Mouse (Mus musculus): Measurements from ENCODE around the gene Hoxc4. TPM values are rescaled to one million over a fixed set of nuclear protein-coding genes. Genes with fewer than 3 reads are reported as not detected.

Hoxc4 gene
- polyA plus RNA-seq, 1 experiment from 2014 or later: not detected

DNA sequence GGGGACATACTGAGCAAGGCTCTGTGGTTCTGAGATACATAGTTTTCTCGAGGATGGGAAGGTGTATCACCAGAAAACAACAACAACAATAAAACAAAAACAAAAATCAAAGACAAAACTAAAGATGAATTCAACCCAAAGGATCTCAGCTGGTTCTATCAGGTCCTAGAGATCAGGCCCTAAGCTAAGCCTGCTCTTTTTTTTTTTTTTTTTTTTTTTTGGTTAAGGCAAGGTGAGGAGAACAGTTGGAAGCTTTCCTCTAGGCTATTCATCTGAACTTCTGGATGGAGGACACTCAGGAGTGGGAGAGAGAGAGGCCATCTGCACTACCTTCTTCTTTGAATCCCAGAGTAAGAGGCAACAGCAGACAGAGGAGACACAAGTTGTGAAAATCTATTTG, 18.8 kb downstream of the Hoxc4 start:
- no peaks in the 10 kb centered on the region for H3K4me1 ChIP-seq
- no peak overlapping the region for H3K4me2 ChIP-seq
- WGBS: 9% methylated on average over 1 of the region's 1 CpGs
- no peak overlapping the region for H3K4me3 ChIP-seq
- H3K27ac ChIP-seq: no peak overlapping the region
- peaks cover 98% of the 10 kb centered on the region for H3K27me3 ChIP-seq (replicated peaks)
- no peak overlapping the region for H3K9ac ChIP-seq
- H3K9me3 ChIP-seq: no peaks in the 10 kb centered on the region
- no peak for ATAC-seq (replicated peaks)
- no peaks in the 10 kb centered on the region for H3K36me3 ChIP-seq (replicated peaks)

DNA sequence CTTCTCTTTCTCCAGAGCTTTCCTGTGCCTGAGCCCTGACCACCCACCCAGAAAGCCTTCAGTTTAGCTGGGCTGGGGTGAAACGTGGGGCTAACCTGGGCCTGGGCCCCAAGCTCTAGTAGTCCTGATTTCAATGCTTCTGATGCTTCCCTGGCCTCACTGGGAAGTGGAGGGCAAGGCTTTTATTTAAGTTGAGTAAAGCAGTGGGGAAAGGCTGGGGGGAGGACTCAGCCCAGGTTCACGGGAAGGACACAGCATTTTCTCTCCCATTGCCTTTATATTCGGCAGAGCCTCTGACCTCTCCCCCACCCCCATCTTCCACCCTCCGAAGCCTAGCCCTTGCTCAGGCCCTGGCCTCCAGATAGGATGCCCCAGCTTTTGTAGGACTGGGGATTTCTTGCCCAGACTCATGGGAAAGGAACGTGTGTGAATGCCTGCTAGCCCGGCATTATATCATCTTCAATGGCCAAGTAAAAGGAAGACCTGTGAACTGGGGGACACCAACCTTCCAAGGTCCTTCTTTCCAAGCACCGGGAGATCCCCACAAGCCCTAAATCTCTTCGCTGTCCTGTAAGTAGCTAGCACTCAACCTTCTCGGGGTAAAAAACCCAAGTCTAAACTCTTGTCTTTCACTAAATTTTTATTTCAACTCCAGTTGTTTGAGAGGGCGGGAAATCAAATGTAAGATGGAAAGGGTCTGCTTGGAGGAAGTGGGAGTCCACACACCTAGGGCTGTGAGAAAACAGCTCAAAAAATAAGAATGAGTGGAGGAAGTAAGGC, 20.2 kb downstream of the Hoxc4 start:
- Histone ChIP-seq H3K9me3 (no peaks in the 10 kb centered on the region), H3K9ac (no peak overlapping the region), H3K4me2 (no peak overlapping the region), H3K27me3 (replicated peaks) (peaks cover 100% of the 10 kb centered on the region), H3K4me1 (no peaks in the 10 kb centered on the region), H3K27ac (no peak overlapping the region), H3K36me3 (replicated peaks) (no peaks in the 10 kb centered on the region), H3K4me3 (no peak overlapping the region)
- WGBS: 8% methylated on average over 10 of the region's 10 CpGs
- no peak for ATAC-seq (replicated peaks)

DNA sequence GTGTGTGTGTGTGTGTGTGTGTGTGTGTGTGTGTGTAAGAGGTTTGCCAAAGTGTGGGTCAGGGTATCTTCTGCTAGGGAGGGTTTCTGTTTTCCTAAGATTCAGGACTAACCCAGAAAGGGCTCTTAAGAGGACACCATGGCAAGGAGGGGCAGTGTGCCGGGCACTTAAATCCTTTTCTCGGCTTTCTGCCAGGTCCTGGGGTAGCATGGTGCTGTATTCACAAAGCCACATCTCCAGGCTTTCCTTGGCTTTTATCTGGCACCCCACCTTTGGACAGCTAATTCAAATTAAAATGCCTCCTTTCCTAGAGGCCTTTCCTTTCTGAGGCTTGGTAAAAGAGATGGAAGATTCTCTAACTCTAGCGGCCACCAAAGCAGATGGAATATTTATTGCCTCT, 20.9 kb downstream of the Hoxc4 start:
- Histone ChIP-seq H3K4me1 (no peaks in the 10 kb centered on the region), H3K4me2 (no peak overlapping the region), H3K27ac (no peak overlapping the region), H3K4me3 (no peak overlapping the region), H3K27me3 (replicated peaks) (peaks cover 100% of the 10 kb centered on the region), H3K36me3 (replicated peaks) (no peaks in the 10 kb centered on the region), H3K9ac (no peak overlapping the region), H3K9me3 (no peaks in the 10 kb centered on the region)
- ATAC-seq (replicated peaks): no peak
- 2% methylated on average over 3 of the region's 3 CpGs for WGBS

DNA sequence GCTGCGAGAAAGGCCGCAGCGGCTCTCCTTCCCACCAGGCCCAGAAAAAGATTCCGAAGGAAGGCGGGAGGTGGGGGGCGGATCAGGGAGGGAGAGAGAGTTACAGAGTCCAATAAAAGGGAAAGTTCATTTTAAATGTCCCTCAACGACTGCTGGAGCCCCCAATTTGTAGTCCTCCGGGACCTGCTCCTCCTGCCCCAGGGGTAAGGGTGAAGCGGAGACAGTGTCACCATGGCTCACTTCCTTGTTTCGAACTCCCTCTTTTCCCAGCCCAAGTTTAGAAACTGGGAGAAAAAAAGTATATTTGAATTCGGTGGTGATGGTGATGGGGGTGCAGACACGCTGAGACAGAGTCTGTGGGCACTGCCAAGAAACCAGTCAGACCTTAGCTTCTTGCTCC, 21.9 kb downstream of the Hoxc4 start:
- Histone ChIP-seq H3K27ac (no peak overlapping the region), H3K4me1 (no peaks in the 10 kb centered on the region), H3K9ac (no peak overlapping the region), H3K36me3 (replicated peaks) (no peaks in the 10 kb centered on the region), H3K9me3 (no peaks in the 10 kb centered on the region), H3K4me3 (no peak overlapping the region), H3K4me2 (no peak overlapping the region), H3K27me3 (replicated peaks) (peaks cover 99% of the 10 kb centered on the region)
- no peak for ATAC-seq (replicated peaks)
- WGBS: under 1% methylated on average over 12 of the region's 12 CpGs

DNA sequence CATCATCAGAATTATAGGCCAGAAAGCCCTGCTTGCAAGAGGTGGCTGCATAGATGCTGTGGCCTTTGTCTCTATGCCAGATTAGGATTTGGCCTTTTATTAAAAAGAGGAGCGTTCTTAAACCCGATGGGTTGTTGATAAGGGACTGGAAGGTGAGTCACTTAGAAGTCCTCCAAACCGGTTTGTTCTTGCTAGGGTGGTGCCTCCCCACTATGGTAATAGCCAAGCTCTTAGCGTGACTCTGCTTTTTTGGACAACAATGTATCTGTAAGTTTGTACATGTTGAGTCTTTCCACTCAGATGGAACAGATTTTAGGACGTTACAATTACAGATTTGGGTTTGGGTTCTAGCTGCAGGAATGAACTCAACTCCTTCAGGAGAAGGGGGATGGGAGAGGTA, 22.9 kb downstream of the Hoxc4 start:
- Histone ChIP-seq H3K4me1 (no peaks in the 10 kb centered on the region), H3K27me3 (replicated peaks) (peaks cover 97% of the 10 kb centered on the region), H3K4me3 (no peak overlapping the region), H3K27ac (no peak overlapping the region), H3K36me3 (replicated peaks) (no peaks in the 10 kb centered on the region), H3K9ac (no peak overlapping the region), H3K4me2 (no peak overlapping the region), H3K9me3 (no peaks in the 10 kb centered on the region)
- WGBS: 14% methylated on average over 5 of the region's 5 CpGs
- ATAC-seq (replicated peaks): no peak

DNA sequence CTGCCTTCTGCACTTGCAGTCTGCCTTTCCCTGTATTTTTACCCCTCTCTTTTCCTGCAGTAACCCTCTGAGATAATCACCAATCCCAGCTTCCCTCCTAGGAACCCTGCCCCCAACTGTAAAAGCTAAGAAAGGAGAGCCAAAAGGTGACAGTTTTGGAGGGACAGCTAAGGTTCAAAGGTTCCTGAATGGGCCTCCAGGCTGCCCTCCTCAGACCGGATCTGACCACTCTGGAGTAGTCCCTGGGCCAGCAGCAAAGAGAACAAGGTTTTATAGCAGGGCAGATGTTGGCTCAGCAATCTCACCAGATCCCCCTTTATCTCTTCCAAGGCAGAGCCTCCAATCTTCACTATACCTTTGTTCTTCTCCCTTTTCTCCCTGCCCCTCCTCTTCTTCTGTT, 23.5 kb downstream of the Hoxc4 start:
- ATAC-seq (replicated peaks): no peak
- WGBS: 7% methylated on average over 1 of the region's 1 CpGs
- Histone ChIP-seq H3K36me3 (replicated peaks) (no peaks in the 10 kb centered on the region), H3K27me3 (replicated peaks) (peaks cover 96% of the 10 kb centered on the region), H3K4me1 (no peaks in the 10 kb centered on the region), H3K27ac (no peak overlapping the region), H3K9ac (no peak overlapping the region), H3K4me3 (no peak overlapping the region), H3K9me3 (no peaks in the 10 kb centered on the region), H3K4me2 (no peak overlapping the region)

DNA sequence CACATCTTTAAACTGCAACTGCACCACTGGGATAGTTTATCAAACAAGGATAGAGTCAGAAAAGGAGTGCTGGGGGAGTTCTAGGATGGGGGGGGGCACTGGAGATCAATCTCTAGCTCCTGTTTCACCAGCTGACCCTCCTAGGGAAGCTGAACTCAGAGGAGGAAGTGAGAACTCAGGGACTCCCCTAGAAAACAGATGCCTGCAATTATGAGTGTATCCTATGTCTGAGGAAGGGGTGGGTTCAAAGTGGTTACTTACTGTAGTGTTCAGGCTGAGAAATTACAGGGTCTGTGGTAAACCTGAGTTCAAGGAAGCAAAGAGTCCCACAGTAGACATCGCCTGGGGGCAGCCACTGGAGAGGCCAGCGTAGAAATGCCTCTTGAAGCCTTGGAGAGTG, 32.9 kb downstream of the Hoxc4 start:
- no peaks in the 10 kb centered on the region for H3K9me3 ChIP-seq
- peaks cover 93% of the 10 kb centered on the region for H3K27me3 ChIP-seq (replicated peaks)
- ATAC-seq (replicated peaks): no peak
- no peak overlapping the region for H3K4me3 ChIP-seq
- no peak overlapping the region for H3K27ac ChIP-seq
- no peaks in the 10 kb centered on the region for H3K36me3 ChIP-seq (replicated peaks)
- no peak overlapping the region for H3K9ac ChIP-seq
- no peaks in the 10 kb centered on the region for H3K4me1 ChIP-seq
- H3K4me2 ChIP-seq: no peak overlapping the region
- 76% methylated on average over 2 of the region's 2 CpGs for WGBS

DNA sequence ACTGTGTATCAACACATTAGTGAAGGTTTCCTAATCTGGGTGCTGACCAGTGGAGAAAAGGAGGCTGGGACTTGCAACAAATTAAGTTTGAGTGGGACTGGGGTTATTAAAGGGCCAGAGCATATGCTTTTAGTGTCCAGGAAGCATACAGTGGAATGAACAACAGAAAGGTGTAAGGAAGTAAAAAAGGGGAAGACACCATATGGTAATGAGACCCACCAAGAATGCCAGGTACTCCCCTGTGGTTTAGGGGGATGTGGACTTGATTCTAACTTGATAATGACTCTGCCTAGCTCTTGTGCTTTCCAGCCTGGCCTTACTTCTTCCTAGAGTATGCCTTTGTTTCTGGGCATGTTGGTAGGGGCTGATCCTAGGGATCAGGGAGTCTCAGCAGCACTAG, 34.5 kb downstream of the Hoxc4 start:
- H3K9ac ChIP-seq: no peak overlapping the region
- H3K27me3 ChIP-seq (replicated peaks): peaks cover 93% of the 10 kb centered on the region
- no peaks in the 10 kb centered on the region for H3K36me3 ChIP-seq (replicated peaks)
- H3K4me1 ChIP-seq: no peaks in the 10 kb centered on the region
- no peaks in the 10 kb centered on the region for H3K9me3 ChIP-seq
- ATAC-seq (replicated peaks): no peak
- H3K4me2 ChIP-seq: no peak overlapping the region
- no peak overlapping the region for H3K4me3 ChIP-seq
- no peak overlapping the region for H3K27ac ChIP-seq

DNA sequence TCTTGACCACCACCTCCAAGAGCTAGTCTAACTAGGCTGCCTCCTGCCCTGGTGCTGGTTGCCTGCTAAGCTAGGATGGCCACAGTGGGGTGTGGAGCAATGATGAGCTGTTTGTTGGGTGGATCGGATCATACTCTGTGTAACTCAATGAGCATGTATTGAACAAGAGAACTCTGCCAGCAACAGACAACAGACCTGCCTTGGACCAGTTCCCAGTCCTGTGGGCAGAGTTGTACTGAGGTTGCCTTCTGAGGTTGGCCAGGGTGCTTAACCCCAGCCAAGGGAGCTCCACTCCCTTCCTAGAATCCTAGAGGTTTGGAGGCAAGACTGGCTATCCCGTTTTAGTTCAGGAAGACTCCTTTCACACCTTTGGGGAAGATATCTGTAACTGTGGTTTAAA, 37.7 kb downstream of the Hoxc4 start:
- no peak overlapping the region for H3K4me2 ChIP-seq

DNA sequence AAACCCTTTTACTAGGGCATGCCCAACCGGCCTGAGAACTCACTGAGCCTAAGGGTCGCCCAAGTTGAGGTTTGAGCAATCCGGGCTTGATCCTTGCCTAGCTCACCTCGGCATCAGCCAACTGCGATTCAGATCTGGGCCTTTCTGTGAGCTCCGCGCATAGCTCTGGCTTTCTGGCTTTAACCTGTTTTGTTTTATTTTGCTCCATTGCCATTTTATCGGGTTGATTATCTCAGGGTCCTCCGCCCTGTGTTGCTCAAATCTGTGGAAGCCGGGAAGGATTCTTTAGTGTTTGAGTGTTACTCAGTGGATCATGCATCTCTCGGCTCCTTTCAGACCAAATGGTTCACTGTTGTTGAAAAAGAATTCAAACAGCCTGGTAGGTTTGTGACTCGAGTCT, 40.0 kb downstream of the Hoxc4 start:
- Histone ChIP-seq H3K36me3 (replicated peaks) (no peaks in the 10 kb centered on the region), H3K9me3 (no peaks in the 10 kb centered on the region), H3K4me1 (no peaks in the 10 kb centered on the region), H3K9ac (no peak overlapping the region), H3K4me3 (no peak overlapping the region), H3K4me2 (no peak overlapping the region), H3K27ac (no peak overlapping the region), H3K27me3 (replicated peaks) (peaks cover 95% of the 10 kb centered on the region)
- WGBS: 2% methylated on average over 12 of the region's 12 CpGs
- ATAC-seq (replicated peaks): no peak

More for the DNA sequence above, 37.7 kb downstream of the Hoxc4 start:
- H3K27me3 ChIP-seq (replicated peaks): peaks cover 92% of the 10 kb centered on the region
- ATAC-seq (replicated peaks): no peak
- no peaks in the 10 kb centered on the region for H3K36me3 ChIP-seq (replicated peaks)
- H3K9ac ChIP-seq: no peak overlapping the region
- no peak overlapping the region for H3K27ac ChIP-seq
- H3K9me3 ChIP-seq: no peaks in the 10 kb centered on the region
- H3K4me1 ChIP-seq: no peaks in the 10 kb centered on the region
- 30% methylated on average over 2 of the region's 2 CpGs for WGBS
- H3K4me3 ChIP-seq: no peak overlapping the region

DNA sequence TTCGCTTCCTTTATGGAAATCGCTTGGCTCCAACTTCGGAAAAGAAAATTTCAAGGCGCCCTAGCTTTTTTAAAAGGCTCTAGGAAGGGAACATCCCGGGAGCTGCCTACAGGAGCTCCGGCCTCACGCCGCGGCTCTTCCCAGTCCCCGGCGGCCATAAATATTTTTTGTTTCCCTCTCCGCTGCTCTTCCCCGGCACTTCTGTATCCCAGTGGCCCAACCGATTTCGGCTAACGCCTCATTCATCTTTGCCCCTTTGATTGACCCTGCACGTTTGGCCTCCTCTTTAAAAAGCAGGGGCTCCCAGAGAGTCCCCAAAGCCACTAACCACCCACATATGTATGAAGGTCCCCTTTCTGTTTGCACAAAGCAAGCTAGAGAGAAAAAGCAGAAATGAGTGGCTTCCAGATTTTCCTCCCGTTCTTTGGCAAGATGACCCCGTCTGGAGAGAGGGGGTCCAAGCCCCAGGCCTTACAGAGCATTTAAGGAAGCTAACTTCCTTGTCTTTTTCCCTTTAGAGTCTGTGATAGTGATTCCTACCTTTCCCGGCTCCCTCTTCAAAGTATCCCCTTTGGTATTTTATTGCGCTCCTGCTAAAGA, 40.8 kb downstream of the Hoxc4 start:
- H3K9ac ChIP-seq: no peak overlapping the region
- no peak overlapping the region for H3K27ac ChIP-seq
- H3K27me3 ChIP-seq (replicated peaks): peaks cover 95% of the 10 kb centered on the region
- H3K4me1 ChIP-seq: no peaks in the 10 kb centered on the region
- 1% methylated on average over 21 of the region's 21 CpGs for WGBS
- no peaks in the 10 kb centered on the region for H3K36me3 ChIP-seq (replicated peaks)
- H3K4me2 ChIP-seq: no peak overlapping the region
- no peaks in the 10 kb centered on the region for H3K9me3 ChIP-seq
- H3K4me3 ChIP-seq: no peak overlapping the region
- ATAC-seq (replicated peaks): no peak

DNA sequence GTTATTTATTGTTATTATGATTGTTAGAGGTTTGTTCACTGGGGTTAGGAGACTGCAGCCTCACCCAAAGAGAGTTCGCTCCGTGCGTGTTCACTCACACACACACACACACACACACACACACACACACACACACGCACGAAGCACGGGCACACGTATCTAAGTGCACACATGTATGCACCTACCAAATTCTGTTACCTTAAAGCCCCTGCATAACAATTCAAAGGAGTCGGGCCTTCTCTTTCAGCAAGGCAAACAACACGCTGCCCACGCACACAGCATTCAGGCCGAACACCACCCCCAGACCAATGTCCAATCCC, 41.2 kb downstream of the Hoxc4 start:
- Histone ChIP-seq H3K27ac (no peak overlapping the region), H3K27me3 (replicated peaks) (peaks cover 92% of the 10 kb centered on the region), H3K9ac (no peak overlapping the region), H3K9me3 (no peaks in the 10 kb centered on the region), H3K4me3 (no peak overlapping the region), H3K4me2 (no peak overlapping the region), H3K4me1 (no peaks in the 10 kb centered on the region), H3K36me3 (replicated peaks) (no peaks in the 10 kb centered on the region)
- ATAC-seq (replicated peaks): no peak
- WGBS: 4% methylated on average over 11 of the region's 11 CpGs
